Mouse (Mus musculus) MEL (cell line): Measurements from ENCODE around the gene Egr4. TPM values are rescaled to one million over a fixed set of nuclear protein-coding genes. Genes with fewer than 3 reads are reported as not detected.

Experiments used
- polyA plus RNA-seq, 2 experiments: library from polyadenylated mRNA; stranded (reverse) in 1 of 2; unstranded in 1 of 2; fragments of >175 nt in 1 of 2; fragments of >200 nt in 1 of 2; gene quantifications; 2 replicates each; pipeline versions ENCODE4 v1.2.1 to v1.2.4; 2012; ENCODE audit warnings: low replicate concordance in 2 of 2, low read depth in 1 of 2; ENCODE audit not compliant: insufficient read length in 2 of 2, insufficient read depth in 1 of 2, missing spikeins in 1 of 2
- total RNA-seq: library from RNA; depleted of rRNA; stranded (reverse); fragments of 300-350 nt; gene quantifications from 2 replicates; pipeline ENCODE4 v1.2.3, GENCODE M21; 2012; rRNA removed

Gene Egr4
- total and polyA plus RNA-seq, 3 experiments = not detected

Other genes starting within 250 kb of the Egr4 start
- gene Sfxn5, start 180.2 kb downstream of the Egr4 start, total RNA-seq = 1.8 and 2.0 TPM in 2 replicates
- 1 to 10 TPM in 1 of 2 experiments, not detected in 1; 3.0 TPM for gene Sfxn5, start 180.2 kb downstream of the Egr4 start, polyA plus RNA-seq
- 3.1 and 3.3 TPM in 2 replicates for gene Rab11fip5, start 139.0 kb downstream of the Egr4 start, total RNA-seq
- gene Rab11fip5, start 139.0 kb downstream of the Egr4 start, polyA plus RNA-seq = 1 to 10 TPM in 1 of 2 experiments, not detected in 1; 8.5 TPM
- gene Noto, start 89.7 kb downstream of the Egr4 start, total RNA-seq = not detected in 2 replicates
- gene Noto, start 89.7 kb downstream of the Egr4 start, polyA plus RNA-seq = not detected
- 82.5 and 102 TPM in 2 replicates for gene Smyd5, start 81.6 kb downstream of the Egr4 start, total RNA-seq
- 100 to 1,000 TPM in 1 of 2 experiments, not detected in 1; 113 TPM for gene Smyd5, start 81.6 kb downstream of the Egr4 start, polyA plus RNA-seq
- 660 and 731 TPM in 2 replicates for gene Cct7, start 62.1 kb downstream of the Egr4 start, total RNA-seq
- 100 to 1,000 TPM; 222 to 660 TPM for gene Cct7, start 62.1 kb downstream of the Egr4 start, polyA plus RNA-seq
- 29.3 and 33.6 TPM in 2 replicates for gene Pradc1, start 61.6 kb downstream of the Egr4 start, total RNA-seq
- 10 to 100 TPM in 1 of 2 experiments, not detected in 1; 47.9 TPM for gene Pradc1, start 61.6 kb downstream of the Egr4 start, polyA plus RNA-seq
- gene Fbxo41, start 10.6 kb downstream of the Egr4 start, total RNA-seq = 0.04 TPM in 1 of 2 replicates, not detected in the other
- gene Fbxo41, start 10.6 kb downstream of the Egr4 start, polyA plus RNA-seq = under 1 TPM in 1 of 2 experiments, not detected in 1; 0.01 TPM
- gene Alms1, start 73.9 kb upstream of the Egr4 start, total RNA-seq = 8.8 and 9.0 TPM in 2 replicates
- 10 to 100 TPM in 1 of 2 experiments, 1 to 10 TPM in 1; 7.5 to 47.3 TPM for gene Alms1, start 73.9 kb upstream of the Egr4 start, polyA plus RNA-seq
- gene Nat8f7, start 199.6 kb upstream of the Egr4 start, total RNA-seq = not detected in 2 replicates
- not detected for gene Nat8f7, start 199.6 kb upstream of the Egr4 start, polyA plus RNA-seq